Mouse (Mus musculus): Measurements from ENCODE around the gene Prps1l3.

GRCm38 (mm10) chr12:57196286-57196607 is 34.0 kb upstream of the Prps1l3 start:
- TF ChIP-seq POLR2A (IDR thresholded peaks at IDR 0.05; ENCODE audit: control insufficient read depth, extremely low read depth, insufficient read depth, low read length, poor library complexity) (no peak), CTCF (IDR thresholded peaks at IDR 0.05; ENCODE audit: borderline replicate concordance, control insufficient read depth, extremely low read depth, insufficient read depth, low read length, poor library complexity) (no peak)

Data from thymus, adult 2 months (tissue).